Mouse (Mus musculus) intestine, postnatal 0 days (tissue): ENCODE results near the gene Basp1. TPM values are rescaled to one million over a fixed set of nuclear protein-coding genes. Genes with fewer than 3 reads are reported as not detected.

Experiments used
- ATAC-seq: fragments of 200-750 bp; cut with Nextera tagmentation; 2 replicates; pipeline ENCODE4 v1.8.0; 2017; ENCODE audit warnings: mild to moderate bottlenecking, moderate TSS enrichment, moderate library complexity
- H3K27ac ChIP-seq: fragments of 300-500 bp; sonication (generic); 2 replicates; pipeline ENCODE4 v1.5.1; 2014; ENCODE audit warnings: mild to moderate bottlenecking, low read depth, low read length, moderate library complexity
- H3K27me3 ChIP-seq: fragments of 300-500 bp; sonication (generic); replicated peaks from 2 replicates; pipeline ENCODE4 v1.6.1; 2014; ENCODE audit warnings: low read length, mixed read lengths; ENCODE audit not compliant: control insufficient read depth, insufficient read depth
- H3K36me3 ChIP-seq: fragments of 300-500 bp; sonication (generic); 2 replicates; pipeline ENCODE4 v1.6.1; 2014; ENCODE audit warnings: mild to moderate bottlenecking, moderate library complexity; ENCODE audit not compliant: control insufficient read depth, insufficient read depth
- H3K4me1 ChIP-seq: fragments of 300-500 bp; sonication (generic); replicated peaks from 2 replicates; pipeline ENCODE4 v1.6.1; 2014; ENCODE audit warnings: antibody characterized with exemption, low read length, mixed read lengths; ENCODE audit not compliant: control insufficient read depth, insufficient read depth
- H3K4me2 ChIP-seq: fragments of 300-500 bp; sonication (generic); replicated peaks from 2 replicates; pipeline ENCODE4 v1.6.1; 2014; ENCODE audit warnings: low read depth, mild to moderate bottlenecking, moderate library complexity
- H3K4me3 ChIP-seq: fragments of 300-500 bp; sonication (generic); 2 replicates; pipeline ENCODE4 v1.5.1; 2014; ENCODE audit warnings: low read depth, low read length
- H3K9ac ChIP-seq: fragments of 300-500 bp; sonication (generic); 2 replicates; pipeline ENCODE4 v1.6.1; 2014; ENCODE audit warnings: mild to moderate bottlenecking, low read depth, low read length
- H3K9me3 ChIP-seq: fragments of 300-500 bp; sonication (generic); 2 replicates; pipeline ENCODE4 v1.6.1; 2016; ENCODE audit warnings: mixed run types; ENCODE audit not compliant: control insufficient read depth
- CTCF ChIP-seq: sonication (generic); IDR thresholded peaks from 2 replicates; pipeline ENCODE4 v1.5.1; 2016; ENCODE audit warnings: low read depth, mild to moderate bottlenecking, control low read depth, antibody characterized with exemption, moderate library complexity
- WGBS: fragments of 180-500 bp; shearing (Covaris S2); extraction: QIAGEN DNeasy Blood & Tissue Kit; methylation state at CpG from one replicate; pipeline ENCODE4 v1.1.7; 2014; 5-methylcytosine and 5-hydroxymethylcytosine counted together
- polyA plus RNA-seq: library from polyadenylated mRNA; unstranded; fragments of >200 nt; fragmentation: Nextera tagmentation; extraction: Ambion mirVana; gene quantifications from 2 replicates; pipeline ENCODE4 v1.2.1, GENCODE M21; 2015

Gene Basp1
- polyA plus RNA-seq, 1 experiment from 2014 or later: 14.1 TPM

- H3K9me3 ChIP-seq: no peaks in the 10 kb centered on the region
- no peak overlapping the region for H3K27ac ChIP-seq
- no peaks in the 10 kb centered on the region for H3K36me3 ChIP-seq
- H3K4me1 ChIP-seq: no peaks in the 10 kb centered on the region
- no peak overlapping the region for H3K9ac ChIP-seq
- H3K27me3 ChIP-seq: no peaks in the 10 kb centered on the region
- no peak overlapping the region for H3K4me3 ChIP-seq
- no peak overlapping the region for H3K4me2 ChIP-seq
- WGBS: 65% methylated on average over 3 of the region's 3 CpGs
- TF ChIP-seq CTCF: no peak
- no peak for ATAC-seq
Observed at GRCm38 (mm10) chr15:25402001-25402400, 11.6 kb downstream of the Basp1 start.

- Histone ChIP-seq H3K36me3 (no peaks in the 10 kb centered on the region), H3K4me1 (no peaks in the 10 kb centered on the region), H3K27ac (no peak overlapping the region), H3K4me3 (no peak overlapping the region), H3K9ac (no peak overlapping the region), H3K9me3 (no peaks in the 10 kb centered on the region), H3K4me2 (no peak overlapping the region), H3K27me3 (no peaks in the 10 kb centered on the region)
- no peak for ATAC-seq
- TF ChIP-seq CTCF: no peak
- 86% methylated on average over 8 of the region's 8 CpGs for WGBS
Observed at GRCm38 (mm10) chr15:25400276-25400675, 13.3 kb downstream of the Basp1 start.

- Histone ChIP-seq H3K4me1 (no peaks in the 10 kb centered on the region), H3K9ac (no peak overlapping the region), H3K27ac (no peak overlapping the region), H3K9me3 (no peaks in the 10 kb centered on the region), H3K4me2 (no peak overlapping the region), H3K36me3 (no peaks in the 10 kb centered on the region), H3K4me3 (no peak overlapping the region), H3K27me3 (no peaks in the 10 kb centered on the region)
- WGBS: 73% methylated on average over 9 of the region's 9 CpGs
- no peak for ATAC-seq
- TF ChIP-seq CTCF: no peak
Observed at GRCm38 (mm10) chr15:25395912-25396590, 17.5 kb downstream of the Basp1 start.

GRCm38 (mm10) chr15:25392525-25393099 lies 21.0 kb downstream of the Basp1 start:
- Histone ChIP-seq H3K9ac (no peak overlapping the region), H3K9me3 (no peaks in the 10 kb centered on the region), H3K27ac (no peak overlapping the region), H3K4me2 (no peak overlapping the region), H3K27me3 (no peaks in the 10 kb centered on the region), H3K4me1 (no peaks in the 10 kb centered on the region), H3K36me3 (no peaks in the 10 kb centered on the region), H3K4me3 (no peak overlapping the region)
- no peak for ATAC-seq
- 64% methylated on average over 4 of the region's 4 CpGs for WGBS
- TF ChIP-seq CTCF: no peak

GRCm38 (mm10) chr15:25391210-25391609 lies 22.4 kb downstream of the Basp1 start:
- no peak overlapping the region for H3K4me3 ChIP-seq
- ATAC-seq: no peak
- H3K27me3 ChIP-seq: no peaks in the 10 kb centered on the region
- no peak overlapping the region for H3K4me2 ChIP-seq
- no peaks in the 10 kb centered on the region for H3K9me3 ChIP-seq
- WGBS: 64% methylated on average over 5 of the region's 5 CpGs
- H3K36me3 ChIP-seq: no peaks in the 10 kb centered on the region
- no peaks in the 10 kb centered on the region for H3K4me1 ChIP-seq
- no peak overlapping the region for H3K9ac ChIP-seq
- no peak overlapping the region for H3K27ac ChIP-seq
- TF ChIP-seq CTCF: no peak

GRCm38 (mm10) chr15:25387572-25387971 lies 26.0 kb downstream of the Basp1 start:
- no peak for TF ChIP-seq CTCF
- WGBS: 81% methylated on average over 6 of the region's 6 CpGs

More at GRCm38 (mm10) chr15:25387572-25387971, 26.0 kb downstream of the Basp1 start:
- Histone ChIP-seq H3K4me2 (no peak overlapping the region), H3K9me3 (no peaks in the 10 kb centered on the region), H3K4me3 (no peak overlapping the region), H3K4me1 (no peaks in the 10 kb centered on the region), H3K27me3 (no peaks in the 10 kb centered on the region), H3K36me3 (no peaks in the 10 kb centered on the region), H3K9ac (no peak overlapping the region), H3K27ac (no peak overlapping the region)
- ATAC-seq: no peak
